Comparison of ENCODE assay signal across 29 mouse cellular contexts in genomic region chr1:77628861-77629260, GRCm38 (mm10).
DNase-seq lines count a peak whose midpoint lies in the region; ATAC-seq and TF ChIP-seq lines count a peak whose summit lies in the region.
"Had no signal": no experiment of that assay in that cellular context is flagged by ENCODE, and none has a peak within 500 bp of the region (broad histone marks: within the 10 kb centered on the region; RNA-seq: fewer than 3 reads in every experiment).

No protein-coding gene starts in this region.

- H3K4me2 ChIP-seq in hindbrain, embryonic 11.5 days (replicated peaks; ENCODE audit: low read depth, low read length), result no peak overlapping the region
- no peak overlapping the region for H3K4me2 ChIP-seq in hindbrain, embryonic 16.5 days (ENCODE audit: low read length)
- no peak overlapping the region for H3K4me2 ChIP-seq in forebrain, embryonic 14.5 days (ENCODE audit: low read length)
- no peak overlapping the region for H3K4me2 ChIP-seq in midbrain, embryonic 11.5 days
- H3K4me2 ChIP-seq in midbrain, embryonic 16.5 days (ENCODE audit: low read length), result no peak overlapping the region
- H3K4me2 ChIP-seq: embryonic facial prominence, embryonic 15.5 days; heart, embryonic 15.5 days; neural tube, embryonic 12.5 days had no signal

- no peak overlapping the region for H3K27ac ChIP-seq in hindbrain, embryonic 11.5 days (ENCODE audit: low read depth, low read length)
- no peak overlapping the region for H3K27ac ChIP-seq in hindbrain, embryonic 16.5 days (ENCODE audit: low read depth, low read length)
- H3K27ac ChIP-seq in forebrain, embryonic 14.5 days (ENCODE audit: low read depth, low read length), result peak overlapping the region; percentile 67; the same call in 1 of the 2 replicates
- no peak overlapping the region for H3K27ac ChIP-seq in midbrain, embryonic 11.5 days (ENCODE audit: low read depth, low read length)
- H3K27ac ChIP-seq in midbrain, embryonic 16.5 days (ENCODE audit: low read length), result 0 out of 2 replicates have a peak overlapping the region, but pooled peaks have one; percentile 10
- H3K27ac ChIP-seq in cerebellum, adult 2 months (ENCODE audit: insufficient read depth, low read length), result no peak overlapping the region
- H3K27ac ChIP-seq: embryonic facial prominence, embryonic 10.5 days; embryonic facial prominence, embryonic 15.5 days; heart, embryonic 10.5 days; heart, embryonic 15.5 days; liver, embryonic 14.5 days; neural tube, embryonic 12.5 days had no signal

- H3K9me3 ChIP-seq in hindbrain, embryonic 11.5 days (ENCODE audit: control insufficient read depth, low read length), result no peaks in the 10 kb centered on the region
- H3K9me3 ChIP-seq in hindbrain, embryonic 16.5 days (ENCODE audit: control insufficient read depth, low read length), result no peaks in the 10 kb centered on the region
- H3K9me3 ChIP-seq in forebrain, embryonic 14.5 days (replicated peaks; ENCODE audit: control insufficient read depth, low read length), result no peaks in the 10 kb centered on the region
- H3K9me3 ChIP-seq in midbrain, embryonic 11.5 days (ENCODE audit: control insufficient read depth, low read length), result no peaks in the 10 kb centered on the region
- H3K9me3 ChIP-seq in midbrain, embryonic 16.5 days (replicated peaks; ENCODE audit: control insufficient read depth, low read length, poor library complexity, severe bottlenecking), result no peaks in the 10 kb centered on the region
- H3K9me3 ChIP-seq: embryonic facial prominence, embryonic 10.5 days; embryonic facial prominence, embryonic 15.5 days; heart, embryonic 10.5 days; heart, embryonic 15.5 days; neural tube, embryonic 12.5 days had no signal

- peak; percentile 36; the same call in 1 of the 2 replicates for ATAC-seq in hindbrain, embryonic 11.5 days (ENCODE audit: low FRiP score)
- no peak for ATAC-seq in hindbrain, embryonic 16.5 days
- ATAC-seq in forebrain, embryonic 14.5 days, result peak; percentile 49; the same call in 1 of the 2 replicates
- 0 out of 2 replicates have a peak, but pooled peaks have one; percentile 8 for ATAC-seq in midbrain, embryonic 11.5 days (ENCODE audit: low FRiP score)
- 0 out of 2 replicates have a peak, but pooled peaks have one; percentile 48 for ATAC-seq in midbrain, embryonic 16.5 days
- ATAC-seq: CD4-positive, CD25-positive, alpha-beta regulatory T cell, adult 4 months; intestine, postnatal 0 days had no signal

- WGBS in hindbrain, embryonic 11.5 days, result 27% methylated on average over 4 of the region's 4 CpGs
- 18% methylated on average over 4 of the region's 4 CpGs for WGBS in hindbrain, embryonic 16.5 days
- 22% methylated on average over 4 of the region's 4 CpGs for WGBS in forebrain, embryonic 14.5 days
- WGBS in midbrain, embryonic 11.5 days, result 35% methylated on average over 4 of the region's 4 CpGs
- WGBS in midbrain, embryonic 16.5 days, result 18% methylated on average over 4 of the region's 4 CpGs
- WGBS in cerebellum, adult 2 months, result 56% methylated on average over 4 of the region's 4 CpGs

- TF ChIP-seq POLR2A in cerebellum, adult 2 months (IDR thresholded peaks at IDR 0.05; ENCODE audit: borderline replicate concordance, insufficient read depth, low read length), result no peak

- H3K27me3 ChIP-seq in hindbrain, embryonic 11.5 days (ENCODE audit: control insufficient read depth, insufficient read depth, low read length), result no peaks in the 10 kb centered on the region
- H3K27me3 ChIP-seq in hindbrain, embryonic 16.5 days (replicated peaks; ENCODE audit: control insufficient read depth, insufficient read depth, low read length), result no peaks in the 10 kb centered on the region
- no peaks in the 10 kb centered on the region for H3K27me3 ChIP-seq in forebrain, embryonic 14.5 days (replicated peaks; ENCODE audit: control insufficient read depth, insufficient read depth, low read length)
- no peaks in the 10 kb centered on the region for H3K27me3 ChIP-seq in midbrain, embryonic 11.5 days (ENCODE audit: control insufficient read depth, insufficient read depth, low read length)
- H3K27me3 ChIP-seq in midbrain, embryonic 16.5 days (ENCODE audit: control insufficient read depth, insufficient read depth, low read depth, low read length), result no peaks in the 10 kb centered on the region
- H3K27me3 ChIP-seq in cerebellum, adult 2 months (ENCODE audit: control insufficient read depth, insufficient read depth, low read length), result no peaks in the 10 kb centered on the region
- H3K27me3 ChIP-seq: embryonic facial prominence, embryonic 15.5 days; heart, embryonic 15.5 days had no signal

- H3K36me3 ChIP-seq in hindbrain, embryonic 11.5 days (ENCODE audit: control insufficient read depth, insufficient read depth, low read length), result no peaks in the 10 kb centered on the region
- no peaks in the 10 kb centered on the region for H3K36me3 ChIP-seq in hindbrain, embryonic 16.5 days (ENCODE audit: control insufficient read depth, insufficient read depth, low read length)
- no peaks in the 10 kb centered on the region for H3K36me3 ChIP-seq in forebrain, embryonic 14.5 days (ENCODE audit: control insufficient read depth, insufficient read depth, low read length)
- no peaks in the 10 kb centered on the region for H3K36me3 ChIP-seq in midbrain, embryonic 11.5 days (ENCODE audit: control insufficient read depth, insufficient read depth, low read length)
- H3K36me3 ChIP-seq in midbrain, embryonic 16.5 days (ENCODE audit: control insufficient read depth, insufficient read depth, low read length), result no peaks in the 10 kb centered on the region
- H3K36me3 ChIP-seq: embryonic facial prominence, embryonic 10.5 days; embryonic facial prominence, embryonic 15.5 days; heart, embryonic 10.5 days; heart, embryonic 15.5 days; neural tube, embryonic 12.5 days had no signal

- no peak overlapping the region for H3K9ac ChIP-seq in hindbrain, embryonic 11.5 days (ENCODE audit: low read depth, low read length)
- no peak overlapping the region for H3K9ac ChIP-seq in hindbrain, embryonic 16.5 days (ENCODE audit: low read depth, low read length)
- H3K9ac ChIP-seq in forebrain, embryonic 14.5 days (ENCODE audit: low read length), result no peak overlapping the region
- no peak overlapping the region for H3K9ac ChIP-seq in midbrain, embryonic 11.5 days (ENCODE audit: low read length)
- H3K9ac ChIP-seq in midbrain, embryonic 16.5 days (ENCODE audit: low read depth, low read length), result no peak overlapping the region
- H3K9ac ChIP-seq: embryonic facial prominence, embryonic 15.5 days; heart, embryonic 15.5 days; liver, embryonic 14.5 days; neural tube, embryonic 12.5 days had no signal

- peak; percentile 19 for DNase-seq in hindbrain, embryonic 11.5 days (ENCODE audit: low spot score)
- DNase-seq in forebrain, embryonic 14.5 days (ENCODE audit: low spot score), result peak; percentile 62
- DNase-seq in midbrain, embryonic 11.5 days (ENCODE audit: low spot score, missing footprints), result no peak
- no peak for DNase-seq in spleen, postnatal 10 days (ENCODE audit: low spot score in 2 of 2)
- DNase-seq in cerebellum, adult 2 months, result no peak
- DNase-seq: adrenal gland, postnatal 25 days; cerebellum, adult 18-20 months; cerebellum, postnatal 14 days; gastrocnemius, postnatal 25 days; heart, adult 11 months; kidney, adult 9 months; kidney, postnatal 14 days; liver; lung, adult 2 months; lung, postnatal 10 days; right cerebral cortex, adult 18-20 months; right cerebral cortex, postnatal 4 days; thymus, postnatal 14 days had no signal

- no peaks in the 10 kb centered on the region for H3K4me1 ChIP-seq in hindbrain, embryonic 11.5 days (replicated peaks; ENCODE audit: control insufficient read depth, insufficient read depth, low read length)
- H3K4me1 ChIP-seq in hindbrain, embryonic 16.5 days (ENCODE audit: control insufficient read depth, insufficient read depth, low read depth, low read length), result no peaks in the 10 kb centered on the region
- peaks cover 10% of the 10 kb centered on the region; the same call in 1 of the 2 replicates for H3K4me1 ChIP-seq in forebrain, embryonic 14.5 days (ENCODE audit: control insufficient read depth, insufficient read depth, low read length)
- peaks cover 16% of the 10 kb centered on the region for H3K4me1 ChIP-seq in midbrain, embryonic 11.5 days (ENCODE audit: control insufficient read depth, insufficient read depth, low read length)
- peaks cover 3% of the 10 kb centered on the region; the same call in 1 of the 2 replicates for H3K4me1 ChIP-seq in midbrain, embryonic 16.5 days (ENCODE audit: control insufficient read depth, insufficient read depth, low read length)
- H3K4me1 ChIP-seq in cerebellum, adult 2 months (ENCODE audit: control insufficient read depth, insufficient read depth, low read length), result no peaks in the 10 kb centered on the region
- H3K4me1 ChIP-seq: embryonic facial prominence, embryonic 15.5 days; heart, embryonic 10.5 days; heart, embryonic 15.5 days had no signal

- TF ChIP-seq CTCF in cerebellum, adult 2 months (IDR thresholded peaks at IDR 0.05; ENCODE audit: borderline replicate concordance, insufficient read depth, low read depth, low read length), result no peak

- no peak overlapping the region for H3K4me3 ChIP-seq in hindbrain, embryonic 11.5 days (ENCODE audit: low read depth, low read length)
- no peak overlapping the region for H3K4me3 ChIP-seq in hindbrain, embryonic 16.5 days (ENCODE audit: low read length)
- H3K4me3 ChIP-seq in forebrain, embryonic 14.5 days (ENCODE audit: low read depth, low read length), result no peak overlapping the region
- no peak overlapping the region for H3K4me3 ChIP-seq in midbrain, embryonic 11.5 days (ENCODE audit: low read depth, low read length)
- H3K4me3 ChIP-seq in midbrain, embryonic 16.5 days (ENCODE audit: low read depth, low read length), result no peak overlapping the region
- H3K4me3 ChIP-seq in cerebellum, adult 2 months (replicated peaks; ENCODE audit: insufficient read depth, low read depth, low read length), result no peak overlapping the region
- H3K4me3 ChIP-seq: embryonic facial prominence, embryonic 10.5 days; embryonic facial prominence, embryonic 15.5 days; heart, embryonic 10.5 days; heart, embryonic 15.5 days; myocyte; neural tube, embryonic 12.5 days had no signal

Comparison
In these comparisons a context has a peak if more than half of its experiments do, and no peak if none do; other contexts are left out.
1. H3K27ac ChIP-seq: peak in forebrain, embryonic 14.5 days (single experiment) and midbrain, embryonic 16.5 days (single experiment); none in hindbrain, embryonic 11.5 days (single experiment), hindbrain, embryonic 16.5 days (single experiment), midbrain, embryonic 11.5 days (single experiment) and cerebellum, adult 2 months (single experiment).
2. DNase-seq: peak in hindbrain, embryonic 11.5 days (single experiment) and forebrain, embryonic 14.5 days (single experiment); none in midbrain, embryonic 11.5 days (single experiment), spleen, postnatal 10 days (0 of 2) and cerebellum, adult 2 months (0 of 2).